Mouse (Mus musculus) left cerebral cortex, postnatal 36 days (tissue): ENCODE measurements around the gene Ccdc28b. TPM values are rescaled to one million over a fixed set of nuclear protein-coding genes. Genes with fewer than 3 reads are reported as not detected.

ENCODE experiments used
- DNase-seq, 2 experiments: peaks; one replicate each; pipeline ENCODE4 v3.0.0; 2021 to 2022; ENCODE audit warnings: low spot score in 2 of 2, mixed read lengths in 1 of 2
- intact Hi-C: fragments of 180-260 bp; cut with DNase I; formaldehyde crosslinking; loops from one replicate; pipeline ENCODE4 v1.15.1; 2025
- total RNA-seq, 2 experiments: library from RNA; stranded (reverse); gene quantifications; 2 replicates each; pipeline ENCODE4 v1.2.3; 2021

The Ccdc28b gene
- 10 to 100 TPM; 53.7 to 60.8 TPM for total RNA-seq

GRCm38 (mm10) chr4:129623681-129624091, at the start of gene Ccdc28b:
TSS of gene Ccdc28b (minus strand) at chr4:129623947.
- peak; percentile 65 for DNase-seq

GRCm38 (mm10) chr4:129672878-129673449, 49.2 kb upstream of the Ccdc28b start:
- intact Hi-C loops = no loop called here
- no peak for DNase-seq

More at GRCm38 (mm10) chr4:129623681-129624091, at the start of gene Ccdc28b:
- intact Hi-C loops = loop anchor here (2.0 kb wide), 1 partner anchor 17 kb away; the partner anchor contains the start of gene Txlna

GRCm38 (mm10) chr4:129672083-129672877, 48.5 kb upstream of the Ccdc28b start, which contains the start of gene Kpna6:
TSS of gene Kpna6 (minus strand) at chr4:129672767.
- intact Hi-C loops = no loop called here
- peak; percentile 95 for DNase-seq

- intact Hi-C loops = no loop called here
- no peak for DNase-seq
Observed at GRCm38 (mm10) chr4:129671491-129672082, 47.8 kb upstream of the Ccdc28b start.

- intact Hi-C loops = no loop called here
- no peak for DNase-seq
Observed at GRCm38 (mm10) chr4:129662255-129662813, 38.6 kb upstream of the Ccdc28b start.

- intact Hi-C loops = no loop called here
- DNase-seq = no peak
Observed at GRCm38 (mm10) chr4:129661584-129661983, 37.8 kb upstream of the Ccdc28b start.

- intact Hi-C loops = no loop called here
- no peak for DNase-seq
Observed at GRCm38 (mm10) chr4:129654770-129655169, 31.0 kb upstream of the Ccdc28b start.

- intact Hi-C loops = no loop called here
- DNase-seq = no peak
Observed at GRCm38 (mm10) chr4:129650359-129650758, 26.6 kb upstream of the Ccdc28b start.

GRCm38 (mm10) chr4:129648656-129649055, 24.9 kb upstream of the Ccdc28b start:
- DNase-seq = no peak
- intact Hi-C loops = no loop called here

- DNase-seq = no peak
Observed at GRCm38 (mm10) chr4:129645204-129645603, 21.5 kb upstream of the Ccdc28b start.

GRCm38 (mm10) chr4:129641756-129642155, 18.0 kb upstream of the Ccdc28b start:
- intact Hi-C loops = loop anchor here (2.0 to 5.0 kb wide), 2 partner anchors 17 to 51 kb away; no protein-coding TSS in a partner anchor
- DNase-seq = no peak

More at GRCm38 (mm10) chr4:129645204-129645603, 21.5 kb upstream of the Ccdc28b start:
- intact Hi-C loops = no loop called here

GRCm38 (mm10) chr4:129640638-129641467, 17.1 kb upstream of the Ccdc28b start, which contains the start of gene Txlna:
TSS of gene Txlna (minus strand) at chr4:129641065.
- peak; percentile 97 to 98 for DNase-seq
- intact Hi-C loops = loop anchor here (2.0 to 5.0 kb wide), 2 partner anchors 16 to 51 kb away; no protein-coding TSS in a partner anchor

- peak in 1 of 2 experiments; percentile 37 for DNase-seq
- intact Hi-C loops = loop anchor here (2.0 to 5.0 kb wide), 2 partner anchors 15 to 52 kb away; no protein-coding TSS in a partner anchor
Observed at GRCm38 (mm10) chr4:129640101-129640637, 16.4 kb upstream of the Ccdc28b start.

- intact Hi-C loops = no loop called here
- no peak for DNase-seq
Observed at GRCm38 (mm10) chr4:129639221-129639620, 15.5 kb upstream of the Ccdc28b start.

- no peak for DNase-seq
- intact Hi-C loops = no loop called here
Observed at GRCm38 (mm10) chr4:129633852-129634251, 10.1 kb upstream of the Ccdc28b start.

- DNase-seq = no peak
- intact Hi-C loops = no loop called here
Observed at GRCm38 (mm10) chr4:129631867-129632266, 8.1 kb upstream of the Ccdc28b start.

- no peak for DNase-seq
- intact Hi-C loops = no loop called here
Observed at GRCm38 (mm10) chr4:129630944-129631343, 7.2 kb upstream of the Ccdc28b start.

GRCm38 (mm10) chr4:129626035-129626434, 2.3 kb upstream of the Ccdc28b start:
- intact Hi-C loops = no loop called here
- no peak for DNase-seq

- intact Hi-C loops = loop anchor here (2.0 kb wide), 1 partner anchor 15 kb away; the partner anchor contains the start of gene Txlna
- no peak for DNase-seq
Observed at GRCm38 (mm10) chr4:129625496-129625895, 1.7 kb upstream of the Ccdc28b start.
